Mouse (Mus musculus) macrophage (primary cell): ENCODE data around the gene Matn4. TPM values are rescaled to one million over a fixed set of nuclear protein-coding genes. Genes with fewer than 3 reads are reported as not detected.

Experiments
- H3K27ac ChIP-seq: fragments of 350-480 bp; formaldehyde crosslinking; 2 replicates; pipeline ENCODE4 v1.9.0; 2021
- H3K36me3 ChIP-seq: fragments of 350-480 bp; formaldehyde crosslinking; 2 replicates; pipeline ENCODE4 v1.9.0; 2021; ENCODE audit errors: inconsistent target
- H3K4me3 ChIP-seq: fragments of 350-480 bp; formaldehyde crosslinking; 2 replicates; pipeline ENCODE4 v1.9.0; 2021; ENCODE audit errors: inconsistent target
- H3K79me2 ChIP-seq: fragments of 350-480 bp; formaldehyde crosslinking; 2 replicates; pipeline ENCODE4 v1.9.0; 2021; ENCODE audit errors: inconsistent target
- WGBS: methylation state at CpG from one replicate; pipeline ENCODE4 v1.1.7; 2026; ENCODE audit warnings: inconsistent platforms; ENCODE audit not compliant: missing documents; 5-methylcytosine and 5-hydroxymethylcytosine counted together
- polyA plus RNA-seq: library from polyadenylated mRNA; stranded (reverse); fragments of 250-400 nt; gene quantifications from 3 replicates; pipeline ENCODE4 v1.2.4, GENCODE M21; 2018; ENCODE audit warnings: inconsistent platforms

Matn4 gene
- polyA plus RNA-seq, 1 experiment from 2014 or later, result not detected

GRCm38 (mm10) chr2:164430697-164431096 is 25.7 kb upstream of the Matn4 start:
- H3K36me3 ChIP-seq, result peaks cover 72% of the 10 kb centered on the region

GRCm38 (mm10) chr2:164429881-164430615 is 25.1 kb upstream of the Matn4 start:
- 90% methylated on average over 14 of the region's 15 CpGs for WGBS
- no peak overlapping the region for H3K4me3 ChIP-seq
- peaks cover 58% of the 10 kb centered on the region for H3K79me2 ChIP-seq
- no peak overlapping the region for H3K27ac ChIP-seq
- H3K36me3 ChIP-seq, result peaks cover 78% of the 10 kb centered on the region

More at GRCm38 (mm10) chr2:164430697-164431096, 25.7 kb upstream of the Matn4 start:
- H3K27ac ChIP-seq, result no peak overlapping the region
- no peak overlapping the region for H3K4me3 ChIP-seq
- peaks cover 65% of the 10 kb centered on the region for H3K79me2 ChIP-seq
- 42% methylated on average over 7 of the region's 7 CpGs for whole genome bisulfite sequencing

- H3K36me3 ChIP-seq, result peaks cover 81% of the 10 kb centered on the region
- no peak overlapping the region for H3K27ac ChIP-seq
- 89% methylated on average over 3 of the region's 5 CpGs for WGBS
- H3K4me3 ChIP-seq, result no peak overlapping the region
- H3K79me2 ChIP-seq, result peaks cover 42% of the 10 kb centered on the region
Observed at GRCm38 (mm10) chr2:164428451-164428850, 23.5 kb upstream of the Matn4 start.

GRCm38 (mm10) chr2:164426952-164427351 is 22.0 kb upstream of the Matn4 start:
- WGBS, result 90% methylated on average over 5 of the region's 5 CpGs
- H3K27ac ChIP-seq, result no peak overlapping the region
- peaks cover 79% of the 10 kb centered on the region for H3K36me3 ChIP-seq
- H3K79me2 ChIP-seq, result peaks cover 27% of the 10 kb centered on the region
- no peak overlapping the region for H3K4me3 ChIP-seq

- Histone ChIP-seq H3K27ac (no peak overlapping the region), H3K36me3 (peaks cover 75% of the 10 kb centered on the region), H3K79me2 (peaks cover 19% of the 10 kb centered on the region), H3K4me3 (no peak overlapping the region)
- WGBS, result 85% methylated on average over 10 of the region's 12 CpGs
Observed at GRCm38 (mm10) chr2:164426121-164426520, 21.2 kb upstream of the Matn4 start.

GRCm38 (mm10) chr2:164425401-164425800 is 20.4 kb upstream of the Matn4 start:
- 95% methylated on average over 5 of the region's 5 CpGs for WGBS
- Histone ChIP-seq H3K27ac (no peak overlapping the region), H3K79me2 (peaks cover 12% of the 10 kb centered on the region; the same call in 1 of the 2 replicates), H3K36me3 (peaks cover 68% of the 10 kb centered on the region), H3K4me3 (no peak overlapping the region)

- peaks cover 58% of the 10 kb centered on the region for H3K36me3 ChIP-seq
- H3K4me3 ChIP-seq, result no peak overlapping the region
- H3K79me2 ChIP-seq, result peaks cover 2% of the 10 kb centered on the region; the same call in 1 of the 2 replicates
- 97% methylated on average over 8 of the region's 8 CpGs for whole genome bisulfite sequencing
- no peak overlapping the region for H3K27ac ChIP-seq
Observed at GRCm38 (mm10) chr2:164424406-164424805, 19.4 kb upstream of the Matn4 start.

- Histone ChIP-seq H3K27ac (no peak overlapping the region), H3K79me2 (no peaks in the 10 kb centered on the region; the same call in 1 of the 2 replicates), H3K4me3 (no peak overlapping the region), H3K36me3 (peaks cover 48% of the 10 kb centered on the region)
- WGBS, result 83% methylated on average over 11 of the region's 11 CpGs
Observed at GRCm38 (mm10) chr2:164423464-164423863, 18.5 kb upstream of the Matn4 start.

GRCm38 (mm10) chr2:164422675-164423393 is 17.9 kb upstream of the Matn4 start:
- no peaks in the 10 kb centered on the region; the same call in 1 of the 2 replicates for H3K79me2 ChIP-seq
- H3K4me3 ChIP-seq, result no peak overlapping the region
- no peak overlapping the region for H3K27ac ChIP-seq
- 74% methylated on average over 15 of the region's 15 CpGs for WGBS
- H3K36me3 ChIP-seq, result peaks cover 42% of the 10 kb centered on the region

GRCm38 (mm10) chr2:164421979-164422378 is 17.0 kb upstream of the Matn4 start:
- Histone ChIP-seq H3K4me3 (no peak overlapping the region), H3K27ac (no peak overlapping the region), H3K79me2 (no peaks in the 10 kb centered on the region), H3K36me3 (peaks cover 34% of the 10 kb centered on the region)
- WGBS, result 95% methylated on average over 8 of the region's 8 CpGs

- Histone ChIP-seq H3K79me2 (no peaks in the 10 kb centered on the region), H3K36me3 (peaks cover 27% of the 10 kb centered on the region), H3K27ac (no peak overlapping the region), H3K4me3 (no peak overlapping the region)
- WGBS, result 92% methylated on average over 7 of the region's 7 CpGs
Observed at GRCm38 (mm10) chr2:164421306-164421705, 16.3 kb upstream of the Matn4 start.

- 54% methylated on average over 3 of the region's 3 CpGs for WGBS
- H3K27ac ChIP-seq, result no peak overlapping the region
- no peaks in the 10 kb centered on the region for H3K79me2 ChIP-seq
- H3K4me3 ChIP-seq, result no peak overlapping the region
- peaks cover 9% of the 10 kb centered on the region for H3K36me3 ChIP-seq
Observed at GRCm38 (mm10) chr2:164419489-164419888, 14.5 kb upstream of the Matn4 start.

- no peak overlapping the region for H3K27ac ChIP-seq
- H3K36me3 ChIP-seq, result no peaks in the 10 kb centered on the region
- no peaks in the 10 kb centered on the region for H3K79me2 ChIP-seq
- WGBS, result 79% methylated on average over 3 of the region's 3 CpGs
- no peak overlapping the region for H3K4me3 ChIP-seq
Observed at GRCm38 (mm10) chr2:164418308-164418875, 13.4 kb upstream of the Matn4 start.

GRCm38 (mm10) chr2:164417198-164417597 is 12.2 kb upstream of the Matn4 start:
- H3K4me3 ChIP-seq, result no peak overlapping the region
- 3% methylated on average over 2 of the region's 2 CpGs for WGBS
- H3K36me3 ChIP-seq, result no peaks in the 10 kb centered on the region
- no peaks in the 10 kb centered on the region for H3K79me2 ChIP-seq
- no peak overlapping the region for H3K27ac ChIP-seq

- no peak overlapping the region for H3K27ac ChIP-seq
- no peak overlapping the region for H3K4me3 ChIP-seq
- 62% methylated on average over 10 of the region's 10 CpGs for WGBS
- H3K79me2 ChIP-seq, result no peaks in the 10 kb centered on the region
- no peaks in the 10 kb centered on the region for H3K36me3 ChIP-seq
Observed at GRCm38 (mm10) chr2:164414581-164414980, 9.6 kb upstream of the Matn4 start.
